Mouse (Mus musculus): ENCODE data around the gene Mybpc2. TPM values are rescaled to one million over a fixed set of nuclear protein-coding genes. Genes with fewer than 3 reads are reported as not detected.

Gene Mybpc2
- polyA plus RNA-seq, 1 experiment from 2014 or later: 0.31 TPM

GRCm38 (mm10) chr7:44537496-44537895, 13.0 kb upstream of the Mybpc2 start:
- Histone ChIP-seq H3K4me3 (ENCODE audit: low read depth, low read length) (no peak overlapping the region), H3K4me2 (ENCODE audit: low read depth, low read length) (no peak overlapping the region), H3K4me1 (ENCODE audit: control insufficient read depth, low read depth, low read length) (no peaks in the 10 kb centered on the region; the same call in 1 of the 2 replicates), H3K9me3 (replicated peaks; ENCODE audit: control insufficient read depth, low read length) (no peaks in the 10 kb centered on the region), H3K36me3 (ENCODE audit: control insufficient read depth, insufficient read depth) (peaks cover 66% of the 10 kb centered on the region), H3K9ac (ENCODE audit: low read depth, low read length) (no peak overlapping the region), H3K27ac (ENCODE audit: low read length) (no peak overlapping the region), H3K27me3 (ENCODE audit: control insufficient read depth, insufficient read depth, low read depth, low read length) (no peaks in the 10 kb centered on the region)
- no peak for ATAC-seq (ENCODE audit: low read depth)
- WGBS (ENCODE audit: insufficient replicate concordance): 88% methylated on average over 13 of the region's 13 CpGs

DNA sequence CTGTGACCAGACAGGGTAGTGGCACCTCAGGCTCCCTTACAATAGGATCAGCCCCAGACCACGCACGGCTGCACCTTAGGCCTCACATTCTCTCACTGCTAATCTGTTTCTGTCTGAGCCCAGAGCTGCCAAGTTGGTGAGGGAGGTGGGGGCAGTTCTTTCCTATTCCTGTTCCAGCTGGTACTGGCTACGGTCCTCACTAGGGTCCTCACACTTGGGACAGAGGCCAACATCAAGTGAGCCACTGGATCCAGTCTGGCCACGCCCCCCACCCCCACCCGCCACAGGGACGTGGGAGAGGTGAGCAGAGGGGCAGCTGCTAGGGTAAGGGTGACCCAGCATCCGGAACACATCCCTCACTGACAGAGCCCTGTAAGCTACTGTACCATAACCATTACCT, 12.6 kb upstream of the Mybpc2 start:
- ATAC-seq (ENCODE audit: low read depth): no peak
- no peak overlapping the region for H3K27ac ChIP-seq (ENCODE audit: low read length)

GRCm38 (mm10) chr7:44536590-44536968, 12.1 kb upstream of the Mybpc2 start:
- no peak for ATAC-seq (ENCODE audit: low read depth)
- Histone ChIP-seq H3K36me3 (ENCODE audit: control insufficient read depth, insufficient read depth) (peaks cover 57% of the 10 kb centered on the region), H3K27ac (ENCODE audit: low read length) (no peak overlapping the region), H3K4me3 (ENCODE audit: low read depth, low read length) (no peak overlapping the region), H3K9me3 (replicated peaks; ENCODE audit: control insufficient read depth, low read length) (no peaks in the 10 kb centered on the region), H3K4me1 (ENCODE audit: control insufficient read depth, low read depth, low read length) (no peaks in the 10 kb centered on the region; the same call in 1 of the 2 replicates), H3K9ac (ENCODE audit: low read depth, low read length) (no peak overlapping the region), H3K27me3 (ENCODE audit: control insufficient read depth, insufficient read depth, low read depth, low read length) (no peaks in the 10 kb centered on the region), H3K4me2 (ENCODE audit: low read depth, low read length) (no peak overlapping the region)
- WGBS (ENCODE audit: insufficient replicate concordance): 79% methylated on average over 6 of the region's 6 CpGs

More for the DNA sequence above, 12.6 kb upstream of the Mybpc2 start:
- H3K4me1 ChIP-seq (ENCODE audit: control insufficient read depth, low read depth, low read length): no peaks in the 10 kb centered on the region; the same call in 1 of the 2 replicates
- H3K9ac ChIP-seq (ENCODE audit: low read depth, low read length): no peak overlapping the region
- H3K27me3 ChIP-seq (ENCODE audit: control insufficient read depth, insufficient read depth, low read depth, low read length): no peaks in the 10 kb centered on the region
- H3K4me3 ChIP-seq (ENCODE audit: low read depth, low read length): no peak overlapping the region
- no peak overlapping the region for H3K4me2 ChIP-seq (ENCODE audit: low read depth, low read length)
- peaks cover 61% of the 10 kb centered on the region for H3K36me3 ChIP-seq (ENCODE audit: control insufficient read depth, insufficient read depth)
- no peaks in the 10 kb centered on the region for H3K9me3 ChIP-seq (replicated peaks; ENCODE audit: control insufficient read depth, low read length)
- 80% methylated on average over 7 of the region's 7 CpGs for WGBS (ENCODE audit: insufficient replicate concordance)

DNA sequence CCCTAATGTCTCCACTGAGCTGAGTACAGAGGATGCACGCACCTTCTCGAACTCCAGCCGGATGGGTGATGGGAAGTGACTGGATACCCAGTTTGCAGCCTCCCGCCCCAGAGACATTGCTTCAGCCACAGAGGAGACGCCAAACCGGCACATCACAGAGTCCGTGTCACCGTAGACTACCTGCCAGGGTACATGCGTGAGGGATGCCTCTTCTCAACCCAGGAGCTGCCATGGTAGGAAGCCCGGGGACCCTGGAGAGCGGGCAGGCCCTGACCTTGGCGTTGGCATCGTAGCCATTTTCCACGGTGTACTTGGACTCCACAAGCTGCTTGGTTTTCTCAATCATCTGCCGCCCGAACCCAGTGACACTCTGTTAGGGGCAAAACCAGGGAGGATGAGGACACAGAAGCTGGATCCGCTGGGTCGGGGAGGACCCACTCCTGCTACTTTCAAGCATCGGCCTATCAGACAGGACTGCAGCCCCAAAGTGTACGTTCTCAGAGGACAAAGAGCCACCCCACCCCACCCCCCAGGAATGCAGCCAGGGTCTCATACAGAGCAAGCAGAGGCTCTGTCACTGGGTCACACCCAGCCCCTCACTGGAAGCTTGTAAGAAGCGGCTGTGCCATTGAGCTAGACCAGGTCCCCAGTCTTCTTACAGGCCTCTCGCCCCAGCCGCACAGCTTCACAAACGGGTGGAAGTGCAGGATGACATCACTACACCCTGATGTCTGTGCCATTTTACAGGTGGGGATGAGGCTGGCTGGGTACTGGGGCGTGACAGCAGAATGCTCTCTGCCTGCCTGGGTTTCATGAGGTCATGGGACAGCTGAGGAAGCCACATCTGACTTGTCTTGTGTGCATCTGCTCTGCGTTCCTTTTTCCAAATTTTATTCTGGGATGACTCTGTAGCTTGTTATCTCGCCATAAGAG, 11.5 kb upstream of the Mybpc2 start:
- Histone ChIP-seq H3K27me3 (ENCODE audit: control insufficient read depth, insufficient read depth, low read depth, low read length) (no peaks in the 10 kb centered on the region), H3K4me3 (ENCODE audit: low read depth, low read length) (no peak overlapping the region), H3K9me3 (replicated peaks; ENCODE audit: control insufficient read depth, low read length) (no peaks in the 10 kb centered on the region), H3K27ac (ENCODE audit: low read length) (no peak overlapping the region), H3K4me1 (ENCODE audit: control insufficient read depth, low read depth, low read length) (no peaks in the 10 kb centered on the region; the same call in 1 of the 2 replicates), H3K9ac (ENCODE audit: low read depth, low read length) (no peak overlapping the region), H3K4me2 (ENCODE audit: low read depth, low read length) (no peak overlapping the region), H3K36me3 (ENCODE audit: control insufficient read depth, insufficient read depth) (peaks cover 50% of the 10 kb centered on the region)
- ATAC-seq (ENCODE audit: low read depth): no peak
- 89% methylated on average over 27 of the region's 27 CpGs for WGBS (ENCODE audit: insufficient replicate concordance)

DNA sequence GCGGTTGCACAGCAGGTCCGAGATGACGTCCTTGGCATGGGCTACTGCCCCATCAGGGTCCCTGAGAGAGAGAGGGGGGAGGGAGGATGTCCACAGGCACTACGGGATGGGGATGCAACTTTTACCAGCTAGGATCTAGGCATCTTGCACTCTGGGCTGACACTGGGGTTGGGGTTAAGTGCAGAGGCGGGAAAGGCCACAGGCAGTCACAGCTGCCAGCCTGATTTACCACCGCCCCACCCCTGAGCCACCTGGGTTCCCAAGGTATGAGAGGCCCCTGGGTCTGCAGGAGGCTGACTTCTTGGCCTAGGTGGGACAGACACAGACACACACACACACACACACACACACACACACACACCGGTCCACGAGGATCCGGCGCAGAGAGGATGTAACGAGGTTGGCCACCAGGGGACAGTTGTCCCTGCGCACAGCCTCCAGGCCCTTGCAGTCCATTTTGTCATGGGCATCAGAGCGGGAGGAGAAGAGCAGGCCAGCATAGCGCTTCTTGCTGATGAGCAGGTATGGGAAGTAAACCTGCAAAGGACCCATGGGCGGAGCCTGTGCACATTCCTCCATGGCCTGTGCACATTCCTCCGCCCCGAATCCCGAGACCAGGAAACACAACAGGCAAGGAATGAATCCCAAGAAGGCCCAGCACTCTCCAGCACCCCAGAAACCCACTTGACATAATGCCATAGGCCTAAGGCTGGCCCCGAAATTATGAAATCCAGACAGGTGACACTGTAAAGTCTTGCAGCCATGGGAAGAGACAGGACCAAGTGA, 10.4 kb upstream of the Mybpc2 start:
- ATAC-seq (ENCODE audit: low read depth): no peak
- no peaks in the 10 kb centered on the region for H3K27me3 ChIP-seq (ENCODE audit: control insufficient read depth, insufficient read depth, low read depth, low read length)
- H3K4me1 ChIP-seq (ENCODE audit: control insufficient read depth, low read depth, low read length): no peaks in the 10 kb centered on the region; the same call in 1 of the 2 replicates
- no peak overlapping the region for H3K27ac ChIP-seq (ENCODE audit: low read length)
- H3K9ac ChIP-seq (ENCODE audit: low read depth, low read length): no peak overlapping the region
- no peak overlapping the region for H3K4me2 ChIP-seq (ENCODE audit: low read depth, low read length)
- no peaks in the 10 kb centered on the region for H3K9me3 ChIP-seq (replicated peaks; ENCODE audit: control insufficient read depth, low read length)
- H3K4me3 ChIP-seq (ENCODE audit: low read depth, low read length): no peak overlapping the region
- 85% methylated on average over 19 of the region's 19 CpGs for WGBS (ENCODE audit: insufficient replicate concordance)
- H3K36me3 ChIP-seq (ENCODE audit: control insufficient read depth, insufficient read depth): peaks cover 39% of the 10 kb centered on the region

- Histone ChIP-seq H3K36me3 (ENCODE audit: control insufficient read depth, insufficient read depth) (peaks cover 35% of the 10 kb centered on the region), H3K9ac (ENCODE audit: low read depth, low read length) (no peak overlapping the region), H3K4me2 (ENCODE audit: low read depth, low read length) (no peak overlapping the region), H3K27ac (ENCODE audit: low read length) (no peak overlapping the region), H3K4me3 (ENCODE audit: low read depth, low read length) (no peak overlapping the region), H3K4me1 (ENCODE audit: control insufficient read depth, low read depth, low read length) (no peaks in the 10 kb centered on the region; the same call in 1 of the 2 replicates), H3K9me3 (replicated peaks; ENCODE audit: control insufficient read depth, low read length) (no peaks in the 10 kb centered on the region), H3K27me3 (ENCODE audit: control insufficient read depth, insufficient read depth, low read depth, low read length) (no peaks in the 10 kb centered on the region)
- no peak for ATAC-seq (ENCODE audit: low read depth)
- WGBS (ENCODE audit: insufficient replicate concordance): 73% methylated on average over 13 of the region's 13 CpGs
Observed at GRCm38 (mm10) chr7:44534242-44534641, 9.8 kb upstream of the Mybpc2 start.

DNA sequence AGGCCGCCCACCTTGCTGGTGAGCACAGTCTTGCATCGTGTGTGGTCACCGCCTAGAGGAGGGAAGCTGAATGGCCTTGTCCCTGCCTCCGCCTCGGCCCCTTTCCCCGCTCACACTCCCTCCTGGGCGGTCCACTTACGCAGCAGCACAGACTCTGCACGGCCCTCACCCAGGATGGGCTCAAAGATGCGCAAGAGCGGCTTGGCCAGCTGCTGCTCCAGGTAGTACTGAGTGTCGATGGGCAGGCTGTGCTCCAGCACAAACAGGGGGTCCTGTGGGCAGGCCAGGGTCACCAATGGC, 9.2 kb upstream of the Mybpc2 start:
- no peaks in the 10 kb centered on the region for H3K9me3 ChIP-seq (replicated peaks; ENCODE audit: control insufficient read depth, low read length)
- no peak overlapping the region for H3K4me3 ChIP-seq (ENCODE audit: low read depth, low read length)
- no peak for ATAC-seq (ENCODE audit: low read depth)
- H3K9ac ChIP-seq (ENCODE audit: low read depth, low read length): no peak overlapping the region
- no peak overlapping the region for H3K4me2 ChIP-seq (ENCODE audit: low read depth, low read length)
- H3K4me1 ChIP-seq (ENCODE audit: control insufficient read depth, low read depth, low read length): no peaks in the 10 kb centered on the region; the same call in 1 of the 2 replicates
- no peak overlapping the region for H3K27ac ChIP-seq (ENCODE audit: low read length)
- WGBS (ENCODE audit: insufficient replicate concordance): 87% methylated on average over 12 of the region's 12 CpGs
- H3K27me3 ChIP-seq (ENCODE audit: control insufficient read depth, insufficient read depth, low read depth, low read length): peaks cover under 1% of the 10 kb centered on the region; the same call in 1 of the 2 replicates
- H3K36me3 ChIP-seq (ENCODE audit: control insufficient read depth, insufficient read depth): peaks cover 30% of the 10 kb centered on the region

GRCm38 (mm10) chr7:44532918-44533745, 8.7 kb upstream of the Mybpc2 start:
- Histone ChIP-seq H3K27me3 (ENCODE audit: control insufficient read depth, insufficient read depth, low read depth, low read length) (peaks cover 4% of the 10 kb centered on the region; the same call in 1 of the 2 replicates), H3K9ac (ENCODE audit: low read depth, low read length) (no peak overlapping the region), H3K9me3 (replicated peaks; ENCODE audit: control insufficient read depth, low read length) (no peaks in the 10 kb centered on the region), H3K4me3 (ENCODE audit: low read depth, low read length) (no peak overlapping the region), H3K36me3 (ENCODE audit: control insufficient read depth, insufficient read depth) (peaks cover 25% of the 10 kb centered on the region), H3K27ac (ENCODE audit: low read length) (no peak overlapping the region), H3K4me1 (ENCODE audit: control insufficient read depth, low read depth, low read length) (peaks cover 3% of the 10 kb centered on the region), H3K4me2 (ENCODE audit: low read depth, low read length) (no peak overlapping the region)
- ATAC-seq (ENCODE audit: low read depth): no peak
- 73% methylated on average over 29 of the region's 29 CpGs for WGBS (ENCODE audit: insufficient replicate concordance)
